Mouse (Mus musculus) layer of hippocampus, postnatal 14 days (tissue): ENCODE results near the gene Flywch2. TPM values are rescaled to one million over a fixed set of nuclear protein-coding genes. Genes with fewer than 3 reads are reported as not detected.

ENCODE experiments used
- DNase-seq, 2 experiments: peaks; one replicate each; pipeline ENCODE4 v3.0.0; 2021 to 2022; ENCODE audit warnings: low spot score in 2 of 2, mixed read lengths in 1 of 2
- microRNA-seq, 2 experiments: library from miRNA; unstranded; fragments of <30 nt; microRNA quantifications; one replicate each; pipeline ENCODE4 v1.2.0; 2021
- total RNA-seq, 2 experiments: library from RNA; stranded (reverse); gene quantifications; 2 replicates each; pipeline ENCODE4 v1.2.3; 2021

Gene Flywch2
- total RNA-seq, 2 experiments from 2014 or later = 24.5 to 25.3 TPM

- no peak for DNase-seq
These were observed 51.5 kb downstream of the Flywch2 start for GRCm38 (mm10) chr17:23734341-23734740.

- no peak for DNase-seq
These were observed 55.4 kb downstream of the Flywch2 start for GRCm38 (mm10) chr17:23730441-23730840.

Small RNAs within 50 kb of the gene (microRNA-seq; reads per million reads assigned to microRNA genes)
- 3.2 to 4.2 reads per million in 2 experiments for gene Mir5125

Other genes with a start within 250 kb of the Flywch2 start
- 1 to 10 TPM; 4.6 to 6.5 TPM for gene Zfp213, start 221.8 kb downstream of the Flywch2 start, total RNA-seq
- gene Zfp13, start 186.6 kb downstream of the Flywch2 start, total RNA-seq = 10 to 100 TPM; 29.8 to 30.1 TPM
- under 1 TPM in 1 of 2 experiments, not detected in 1; 0.36 TPM for gene Zscan10, start 185.2 kb downstream of the Flywch2 start, total RNA-seq
- under 1 TPM; 0.85 to 0.86 TPM for gene Mmp25, start 140.8 kb downstream of the Flywch2 start, total RNA-seq
- gene Bicdl2, start 125.6 kb downstream of the Flywch2 start, total RNA-seq = not detected
- 100 to 1,000 TPM; 127 to 131 TPM for gene Hcfc1r1, start 112.5 kb downstream of the Flywch2 start, total RNA-seq
- gene Thoc6, start 112.2 kb downstream of the Flywch2 start, total RNA-seq = 10 to 100 TPM in 1 of 2 experiments, 1 to 10 TPM in 1; 9.5 to 12.2 TPM
- 10 to 100 TPM in 1 of 2 experiments, 1 to 10 TPM in 1; 9.5 to 10.1 TPM for gene Tnfrsf12a, start 108.6 kb downstream of the Flywch2 start, total RNA-seq
- gene Cldn6, start 106.8 kb downstream of the Flywch2 start, total RNA-seq = not detected
- 1 to 10 TPM in 1 of 2 experiments, under 1 TPM in 1; 0.69 to 1.1 TPM for gene Cldn9, start 102.1 kb downstream of the Flywch2 start, total RNA-seq
- gene 1520401A03Rik, start 63.3 kb downstream of the Flywch2 start, total RNA-seq = under 1 TPM; 0.14 to 0.16 TPM
- 1 to 10 TPM; 3.7 to 4.0 TPM for gene Pkmyt1, start 59.7 kb downstream of the Flywch2 start, total RNA-seq
- 10 to 100 TPM; 49.7 to 52.8 TPM for gene Paqr4, start 45.2 kb downstream of the Flywch2 start, total RNA-seq
- under 1 TPM; 0.17 to 0.21 TPM for gene Kremen2, start 40.2 kb downstream of the Flywch2 start, total RNA-seq
- gene Flywch1, start 14.5 kb downstream of the Flywch2 start, total RNA-seq = 100 to 1,000 TPM; 159 to 169 TPM
- 100 to 1,000 TPM; 502 to 591 TPM for gene Srrm2, start 4.5 kb upstream of the Flywch2 start, total RNA-seq
- gene Elob, start 43.1 kb upstream of the Flywch2 start, total RNA-seq = 100 to 1,000 TPM; 363 to 365 TPM
- gene Prss33, start 50.0 kb upstream of the Flywch2 start, total RNA-seq = not detected
- gene Prss32, start 57.8 kb upstream of the Flywch2 start, total RNA-seq = under 1 TPM in 1 of 2 experiments, not detected in 1; 0.29 TPM
- gene Prss41, start 58.1 kb upstream of the Flywch2 start, total RNA-seq = 1 to 10 TPM; 1.8 to 2.0 TPM
- not detected for gene Prss21, start 82.0 kb upstream of the Flywch2 start, total RNA-seq
- not detected for gene Dcpp1, start 94.8 kb upstream of the Flywch2 start, total RNA-seq
- gene Dcpp2, start 94.8 kb upstream of the Flywch2 start, total RNA-seq = not detected
- not detected for gene Dcpp3, start 131.4 kb upstream of the Flywch2 start, total RNA-seq
- gene Sbp, start 155.6 kb upstream of the Flywch2 start, total RNA-seq = not detected
- gene Sbpl, start 169.2 kb upstream of the Flywch2 start, total RNA-seq = not detected
- gene Prss30, start 194.5 kb upstream of the Flywch2 start, total RNA-seq = under 1 TPM in 1 of 2 experiments, not detected in 1; 0.41 TPM
- gene Prss22, start 212.0 kb upstream of the Flywch2 start, total RNA-seq = not detected